Mouse (Mus musculus) heart, embryonic 12.5 days (tissue): ENCODE results near the gene Ntpcr. TPM values are rescaled to one million over a fixed set of nuclear protein-coding genes. Genes with fewer than 3 reads are reported as not detected.

Experiments
- ATAC-seq: fragments of 200-750 bp; cut with Nextera tagmentation; 2 replicates; pipeline ENCODE4 v1.8.0; 2017; ENCODE audit warnings: moderate TSS enrichment, moderate library complexity; ENCODE audit not compliant: insufficient number of reproducible peaks, low FRiP score
- H3K27ac ChIP-seq: fragments of 300-500 bp; sonication (generic); 2 replicates; pipeline ENCODE4 v1.5.1; 2016; ENCODE audit warnings: mild to moderate bottlenecking, moderate library complexity; ENCODE audit not compliant: poor library complexity, severe bottlenecking
- H3K27me3 ChIP-seq: fragments of 300-500 bp; sonication (generic); replicated peaks from 2 replicates; pipeline ENCODE4 v1.6.1; 2016; ENCODE audit warnings: mild to moderate bottlenecking, moderate library complexity
- H3K36me3 ChIP-seq: fragments of 300-500 bp; sonication (generic); 2 replicates; pipeline ENCODE4 v1.6.1; 2016; ENCODE audit warnings: mild to moderate bottlenecking, moderate library complexity
- H3K4me1 ChIP-seq: fragments of 300-500 bp; sonication (generic); replicated peaks from 2 replicates; pipeline ENCODE4 v1.6.1; 2016; ENCODE audit warnings: mild to moderate bottlenecking
- H3K4me2 ChIP-seq: fragments of 300-500 bp; sonication (generic); 2 replicates; pipeline ENCODE4 v1.6.1; 2016; ENCODE audit warnings: mild to moderate bottlenecking, moderate library complexity
- H3K4me3 ChIP-seq: fragments of 300-500 bp; sonication (generic); 2 replicates; pipeline ENCODE4 v1.5.1; 2016; ENCODE audit warnings: mild to moderate bottlenecking
- H3K9ac ChIP-seq: fragments of 300-500 bp; sonication (generic); 2 replicates; pipeline ENCODE4 v1.6.1; 2016; ENCODE audit warnings: mild to moderate bottlenecking, moderate library complexity
- H3K9me3 ChIP-seq: fragments of 300-500 bp; sonication (generic); replicated peaks from 2 replicates; pipeline ENCODE4 v1.6.1; 2016; ENCODE audit warnings: mild to moderate bottlenecking, moderate library complexity
- WGBS: fragments of 180-500 bp; shearing (Covaris S2); methylation state at CpG from one replicate; pipeline ENCODE4 v1.1.7; 2016; 5-methylcytosine and 5-hydroxymethylcytosine counted together
- polyA plus RNA-seq: library from polyadenylated mRNA; unstranded; fragments of >200 nt; fragmentation: Nextera tagmentation; extraction: Ambion mirVana; gene quantifications from 2 replicates; pipeline ENCODE4 v1.2.1, GENCODE M21; 2016

The Ntpcr gene
- polyA plus RNA-seq, 1 experiment from 2014 or later = 24.5 TPM

DNA sequence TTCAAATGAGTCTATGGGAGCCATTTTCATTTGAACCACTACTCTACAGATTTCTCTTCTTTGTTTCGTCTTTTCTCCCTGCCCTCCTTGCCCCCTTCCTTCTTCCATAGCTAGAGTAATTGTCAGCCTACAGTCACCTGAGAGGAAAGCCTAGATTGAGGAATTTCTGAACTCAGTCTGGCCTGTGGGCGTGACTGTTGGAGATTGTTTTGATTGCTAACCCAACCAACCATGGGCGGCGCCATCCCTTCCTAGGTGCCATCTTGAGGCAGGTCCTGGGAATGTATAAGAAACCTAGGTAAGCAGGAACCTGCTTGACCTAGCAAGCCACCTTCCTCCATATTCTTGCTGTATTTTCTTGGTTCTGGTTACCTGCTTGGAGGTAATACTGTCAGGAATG lies 3.6 kb upstream of the Ntpcr start:
- WGBS = 83% methylated on average over 4 of the region's 4 CpGs
- Histone ChIP-seq H3K27ac (no peak overlapping the region), H3K4me3 (no peak overlapping the region), H3K9ac (no peak overlapping the region), H3K36me3 (no peaks in the 10 kb centered on the region), H3K27me3 (no peaks in the 10 kb centered on the region), H3K4me1 (0 out of 2 replicates have a peak, but pooled peaks cover 3% of the 10 kb centered on the region), H3K4me2 (no peak overlapping the region), H3K9me3 (no peaks in the 10 kb centered on the region)
- ATAC-seq = no peak

DNA sequence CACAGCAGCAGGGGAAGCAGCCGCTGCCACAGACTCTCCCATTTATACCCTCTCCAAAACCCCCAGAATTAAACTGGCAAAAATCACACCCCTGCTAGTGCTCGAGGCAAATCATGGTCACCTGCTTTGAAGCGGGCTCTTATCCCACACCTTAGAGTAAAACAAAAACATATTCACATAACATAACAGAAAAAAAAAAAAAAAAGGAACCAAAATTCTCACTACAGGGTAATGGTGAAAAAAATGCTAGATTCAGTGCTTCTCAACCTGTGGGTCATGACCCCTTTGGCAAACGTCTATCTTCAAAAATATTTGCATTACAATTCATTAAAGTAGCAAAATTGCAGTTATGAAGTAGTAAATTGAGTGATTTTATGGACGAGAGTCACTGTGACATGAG lies 2.8 kb upstream of the Ntpcr start:
- ATAC-seq = no peak
- Histone ChIP-seq H3K9ac (no peak overlapping the region), H3K4me1 (0 out of 2 replicates have a peak, but pooled peaks cover 5% of the 10 kb centered on the region), H3K27ac (no peak overlapping the region), H3K4me2 (no peak overlapping the region), H3K9me3 (no peaks in the 10 kb centered on the region), H3K36me3 (no peaks in the 10 kb centered on the region), H3K27me3 (no peaks in the 10 kb centered on the region), H3K4me3 (no peak overlapping the region)
- 78% methylated on average over 5 of the region's 5 CpGs for WGBS

DNA sequence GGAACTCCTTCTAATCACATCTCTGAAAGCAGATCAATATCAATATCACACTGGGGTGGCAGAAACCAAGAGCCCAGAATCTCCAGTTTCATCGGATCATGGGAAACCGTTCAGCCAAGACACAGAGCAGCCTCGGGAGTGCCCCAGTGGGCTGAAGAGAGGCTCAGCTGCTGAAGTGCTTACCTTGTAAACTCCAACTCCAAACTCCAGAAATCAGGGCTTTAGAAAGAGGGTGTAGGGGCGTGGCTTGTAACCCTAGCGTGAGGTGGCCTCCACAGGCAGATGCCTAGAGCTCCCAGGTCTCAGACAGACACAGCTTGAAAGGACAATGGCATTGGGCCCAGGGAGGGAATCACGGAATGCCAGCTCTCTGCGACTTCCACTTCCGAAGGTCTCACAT lies 2.0 kb upstream of the Ntpcr start:
- H3K9me3 ChIP-seq = no peaks in the 10 kb centered on the region
- 51% methylated on average over 8 of the region's 8 CpGs for WGBS
- no peaks in the 10 kb centered on the region for H3K27me3 ChIP-seq
- no peaks in the 10 kb centered on the region for H3K36me3 ChIP-seq
- ATAC-seq = no peak
- no peak overlapping the region for H3K9ac ChIP-seq
- no peak overlapping the region for H3K4me2 ChIP-seq
- H3K4me3 ChIP-seq = no peak overlapping the region
- 0 out of 2 replicates have a peak, but pooled peaks cover 5% of the 10 kb centered on the region for H3K4me1 ChIP-seq
- H3K27ac ChIP-seq = no peak overlapping the region

DNA sequence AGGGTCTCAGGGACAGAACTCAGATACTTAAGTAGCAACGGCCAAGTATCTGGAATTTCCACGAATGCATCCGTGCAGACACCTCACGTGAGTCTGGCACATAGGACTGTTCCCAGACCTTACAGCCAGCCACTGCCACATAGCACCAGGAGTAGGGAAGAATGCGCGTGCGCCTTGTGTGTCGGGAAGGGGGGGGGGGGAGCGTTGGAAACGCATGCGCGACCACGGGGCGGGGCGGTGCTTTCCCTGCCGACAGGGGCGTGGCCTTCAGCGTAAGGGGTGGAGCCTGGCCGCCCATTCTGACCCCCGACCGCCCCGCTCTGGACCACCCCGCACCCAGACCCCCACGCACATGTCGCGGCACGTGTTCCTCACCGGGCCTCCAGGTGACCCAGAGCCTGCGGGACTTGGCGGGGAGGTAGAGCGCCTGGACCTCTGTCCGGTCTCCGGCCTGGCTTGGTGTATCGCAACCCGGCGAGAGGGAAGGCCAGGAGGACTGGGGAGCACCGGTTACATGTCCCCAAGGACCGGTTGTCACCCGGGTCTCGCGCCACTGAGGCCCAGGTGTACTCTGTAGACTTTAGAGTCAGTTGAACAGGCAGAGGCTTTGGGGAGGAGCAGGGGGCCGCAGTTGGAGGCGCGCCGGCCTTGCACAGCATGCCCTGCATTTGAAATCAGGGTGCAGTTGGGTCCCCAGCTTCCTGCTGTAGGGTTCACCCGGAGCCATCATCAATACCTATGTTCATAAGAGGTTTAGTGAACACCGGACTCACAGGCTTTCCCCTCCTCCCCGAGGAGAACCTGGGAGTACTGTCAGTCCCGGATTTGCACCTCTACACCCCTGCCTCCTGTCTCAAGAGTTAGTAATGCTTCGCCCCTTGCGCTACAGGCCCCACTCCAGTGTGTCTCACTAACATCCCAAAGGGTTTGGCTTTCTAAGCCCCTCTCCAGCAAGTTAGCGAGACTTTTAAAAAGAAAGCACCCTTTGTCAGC lies 4.5 kb downstream of the Ntpcr start:
- WGBS = 5% methylated on average over 52 of the region's 52 CpGs
- peak; percentile 92 for ATAC-seq
- H3K9ac ChIP-seq = peak overlapping the region; percentile 84

DNA sequence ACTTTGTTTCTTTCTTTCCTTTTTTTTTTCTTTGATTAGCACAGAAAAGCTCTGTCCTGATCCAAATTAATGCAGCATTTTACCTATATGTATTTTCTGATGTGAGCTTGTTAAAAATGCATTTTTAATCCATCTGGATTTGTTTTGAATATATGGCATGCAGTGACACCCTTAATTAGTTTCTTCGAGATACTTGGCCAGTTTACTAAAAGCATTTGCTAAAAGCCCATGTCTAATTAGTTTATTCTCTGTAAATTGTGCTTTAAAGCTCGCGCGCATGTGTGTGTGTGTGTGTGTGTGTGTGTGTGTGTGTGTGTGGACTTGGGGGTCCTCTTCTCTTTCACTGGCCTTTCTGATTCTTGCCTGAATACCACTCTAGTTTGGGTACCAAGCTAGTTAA lies 9.2 kb downstream of the Ntpcr start:
- H3K9ac ChIP-seq = no peak overlapping the region
- H3K36me3 ChIP-seq = peaks cover 8% of the 10 kb centered on the region; the same call in 1 of the 2 replicates
- ATAC-seq = no peak
- peaks cover 19% of the 10 kb centered on the region for H3K4me1 ChIP-seq
- no peaks in the 10 kb centered on the region for H3K9me3 ChIP-seq
- no peak overlapping the region for H3K4me3 ChIP-seq
- no peak overlapping the region for H3K4me2 ChIP-seq
- H3K27ac ChIP-seq = no peak overlapping the region
- no peaks in the 10 kb centered on the region for H3K27me3 ChIP-seq
- WGBS = 91% methylated on average over 4 of the region's 4 CpGs

More for the DNA sequence above, 4.5 kb downstream of the Ntpcr start:
- no peaks in the 10 kb centered on the region for H3K9me3 ChIP-seq
- H3K4me3 ChIP-seq = peak overlapping the region; percentile 72
- peaks cover 12% of the 10 kb centered on the region; the same call in 1 of the 2 replicates for H3K4me1 ChIP-seq
- H3K27ac ChIP-seq = no peak overlapping the region
- H3K4me2 ChIP-seq = peak overlapping the region; percentile 86
- no peaks in the 10 kb centered on the region for H3K36me3 ChIP-seq
- no peaks in the 10 kb centered on the region for H3K27me3 ChIP-seq

DNA sequence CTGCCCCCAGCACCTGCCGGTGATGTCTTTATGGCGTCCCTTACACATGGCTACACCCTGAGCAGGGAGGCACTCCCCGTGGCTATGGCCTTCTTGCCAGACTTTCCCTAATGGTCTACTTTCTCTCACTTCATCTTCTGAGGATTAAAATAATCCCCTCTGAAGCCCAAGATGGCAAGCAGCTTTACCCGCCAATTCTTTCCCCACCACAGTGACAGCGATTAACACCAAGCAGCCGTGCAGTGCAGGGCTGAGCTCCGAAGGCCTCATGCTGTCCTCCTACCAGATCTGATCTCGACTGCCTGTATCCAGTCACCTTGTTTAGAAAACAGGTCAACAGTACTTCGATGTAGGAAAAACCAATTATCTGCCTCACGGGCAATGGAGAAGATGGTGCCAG lies 10.9 kb downstream of the Ntpcr start:
- Histone ChIP-seq H3K4me1 (peaks cover 15% of the 10 kb centered on the region), H3K27ac (no peak overlapping the region), H3K4me3 (no peak overlapping the region), H3K9ac (no peak overlapping the region), H3K36me3 (peaks cover 8% of the 10 kb centered on the region; the same call in 1 of the 2 replicates), H3K27me3 (no peaks in the 10 kb centered on the region), H3K9me3 (no peaks in the 10 kb centered on the region), H3K4me2 (no peak overlapping the region)
- 84% methylated on average over 10 of the region's 10 CpGs for WGBS
- ATAC-seq = no peak

DNA sequence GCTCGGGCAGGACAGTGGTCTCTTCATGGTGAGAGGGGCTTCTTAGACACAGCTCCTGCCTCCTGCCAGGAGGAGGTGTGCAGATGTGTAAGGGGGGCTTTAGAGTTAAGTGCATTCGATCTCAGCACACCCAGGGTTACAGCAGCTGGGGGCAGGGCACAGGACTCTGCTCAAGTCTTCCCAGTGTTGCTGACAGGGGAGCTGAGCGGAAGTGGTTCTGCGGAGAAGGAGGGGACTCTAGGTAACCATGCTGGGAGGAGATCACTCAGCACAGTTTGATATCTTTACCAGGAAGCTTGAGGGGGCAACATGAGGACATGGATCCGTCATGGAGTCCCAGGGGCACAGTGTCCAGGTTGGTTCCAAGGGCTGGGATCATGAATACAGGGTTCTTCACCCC lies 11.6 kb downstream of the Ntpcr start:
- ATAC-seq = no peak; the same call in 1 of the 2 replicates
- Histone ChIP-seq H3K4me3 (no peak overlapping the region), H3K27ac (no peak overlapping the region), H3K27me3 (no peaks in the 10 kb centered on the region), H3K36me3 (peaks cover 12% of the 10 kb centered on the region; the same call in 1 of the 2 replicates), H3K9ac (no peak overlapping the region), H3K9me3 (no peaks in the 10 kb centered on the region), H3K4me1 (peaks cover 15% of the 10 kb centered on the region), H3K4me2 (no peak overlapping the region)
- 64% methylated on average over 5 of the region's 5 CpGs for WGBS

DNA sequence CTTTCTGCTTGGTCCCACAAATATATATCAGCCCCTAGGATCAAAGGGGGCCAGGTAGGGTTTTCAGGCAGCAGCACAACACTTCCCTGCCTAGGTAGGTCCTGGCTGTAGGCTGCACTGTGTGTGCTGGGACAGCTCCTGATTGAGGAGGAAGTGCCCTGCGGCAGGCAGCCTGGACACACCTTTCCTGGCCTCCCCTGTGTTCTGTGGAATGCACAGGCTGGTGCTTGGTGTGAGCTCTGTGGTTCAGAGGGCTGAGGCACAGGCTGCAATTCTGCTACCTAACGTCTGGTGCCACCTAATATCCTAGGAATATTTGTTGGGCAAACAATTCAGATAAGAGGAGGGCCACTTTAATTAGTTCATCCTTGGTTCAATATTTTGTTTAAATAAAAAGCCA lies 12.1 kb downstream of the Ntpcr start:
- WGBS = 47% methylated on average over 2 of the region's 2 CpGs
- H3K36me3 ChIP-seq = peaks cover 12% of the 10 kb centered on the region; the same call in 1 of the 2 replicates
- no peak overlapping the region for H3K4me2 ChIP-seq
- H3K27ac ChIP-seq = no peak overlapping the region
- no peaks in the 10 kb centered on the region for H3K27me3 ChIP-seq
- no peak overlapping the region for H3K4me3 ChIP-seq
- ATAC-seq = no peak
- no peak overlapping the region for H3K9ac ChIP-seq
- H3K4me1 ChIP-seq = peaks cover 15% of the 10 kb centered on the region
- no peaks in the 10 kb centered on the region for H3K9me3 ChIP-seq

DNA sequence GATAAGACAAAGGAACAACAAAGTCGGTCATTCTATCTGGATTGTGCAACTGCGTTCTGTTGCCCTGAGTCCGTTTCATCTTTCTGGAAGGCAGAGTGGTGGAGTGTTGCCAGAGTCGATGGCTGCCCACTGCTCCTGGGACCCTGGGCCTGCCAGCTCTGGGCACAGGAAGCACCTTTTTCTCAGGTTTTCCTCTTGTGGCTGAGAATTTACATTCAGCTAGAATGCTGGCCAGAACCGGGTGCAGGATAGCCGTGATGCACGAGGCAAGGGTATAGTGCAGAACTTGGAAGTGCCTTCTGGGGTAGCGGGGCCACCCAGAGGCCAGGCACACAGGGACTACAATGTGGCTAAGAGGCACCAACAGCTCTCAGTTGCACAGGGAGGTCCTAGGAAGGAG lies 12.6 kb downstream of the Ntpcr start:
- H3K4me1 ChIP-seq = peaks cover 15% of the 10 kb centered on the region
- H3K4me2 ChIP-seq = no peak overlapping the region
- H3K4me3 ChIP-seq = no peak overlapping the region
- ATAC-seq = no peak
- no peak overlapping the region for H3K27ac ChIP-seq
- H3K27me3 ChIP-seq = no peaks in the 10 kb centered on the region
- no peak overlapping the region for H3K9ac ChIP-seq
- H3K36me3 ChIP-seq = peaks cover 12% of the 10 kb centered on the region; the same call in 1 of the 2 replicates
- H3K9me3 ChIP-seq = no peaks in the 10 kb centered on the region
- WGBS = 68% methylated on average over 8 of the region's 8 CpGs

DNA sequence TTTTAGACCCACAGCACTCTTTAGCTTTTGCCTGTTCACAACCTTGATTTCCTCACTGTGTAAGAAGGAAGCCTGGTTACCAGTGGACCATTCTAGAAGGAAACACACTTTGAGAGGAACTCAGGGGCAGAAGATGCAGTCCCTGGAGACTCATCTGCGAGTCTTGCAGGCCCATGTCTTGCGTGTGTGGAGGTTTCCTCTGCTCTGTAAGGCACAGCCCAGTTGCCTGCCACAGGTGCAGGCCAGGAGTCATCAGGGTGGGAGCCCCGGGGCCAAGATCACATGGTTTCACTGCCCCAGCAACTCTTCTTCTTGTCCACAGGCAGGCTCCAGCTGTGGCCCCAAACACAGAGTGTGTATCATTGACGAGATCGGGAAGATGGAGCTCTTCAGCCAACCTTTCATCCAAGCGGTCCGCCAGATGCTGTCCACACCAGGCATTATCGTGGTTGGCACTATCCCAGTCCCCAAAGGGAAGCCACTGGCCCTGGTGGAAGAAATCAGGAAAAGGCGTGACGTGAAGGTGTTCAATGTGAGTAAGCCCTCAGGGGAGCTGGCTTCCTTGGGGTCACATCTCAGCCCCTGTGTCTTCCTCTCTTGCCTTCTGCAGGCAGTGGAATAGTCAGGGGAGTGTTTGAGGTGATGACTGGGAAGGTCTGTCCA lies 15.3 kb downstream of the Ntpcr start:
- no peak overlapping the region for H3K9ac ChIP-seq
- no peak for ATAC-seq
- peaks cover 6% of the 10 kb centered on the region; the same call in 1 of the 2 replicates for H3K36me3 ChIP-seq
- H3K4me3 ChIP-seq = no peak overlapping the region
- H3K27ac ChIP-seq = no peak overlapping the region
- H3K27me3 ChIP-seq = no peaks in the 10 kb centered on the region
- no peak overlapping the region for H3K4me2 ChIP-seq
- H3K4me1 ChIP-seq = peaks cover 17% of the 10 kb centered on the region
- 84% methylated on average over 10 of the region's 10 CpGs for WGBS
- H3K9me3 ChIP-seq = no peaks in the 10 kb centered on the region

DNA sequence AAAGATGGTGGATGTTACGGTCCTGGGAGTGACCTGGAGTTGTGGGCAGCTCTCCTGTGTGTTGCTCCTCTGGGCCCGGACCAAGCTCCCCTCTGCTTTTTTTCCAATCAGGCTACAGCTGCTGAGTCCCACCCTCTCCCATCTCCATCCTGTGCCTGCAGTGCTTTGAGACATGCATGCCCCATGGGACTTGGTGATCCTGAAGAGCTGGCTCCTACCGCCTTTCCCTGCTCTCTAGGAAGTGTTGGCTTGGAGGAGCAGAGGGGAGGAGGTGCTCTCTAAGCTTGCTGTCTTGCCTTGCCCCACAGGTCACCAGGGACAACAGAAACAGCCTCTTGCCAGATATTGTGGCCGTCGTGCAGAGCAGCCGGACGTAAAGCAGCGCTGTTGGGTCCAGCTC lies 17.6 kb downstream of the Ntpcr start:
- Histone ChIP-seq H3K4me1 (peaks cover 21% of the 10 kb centered on the region), H3K9me3 (no peaks in the 10 kb centered on the region), H3K27me3 (no peaks in the 10 kb centered on the region; the same call in 1 of the 2 replicates), H3K9ac (no peak overlapping the region), H3K4me3 (no peak overlapping the region), H3K4me2 (no peak overlapping the region), H3K27ac (no peak overlapping the region), H3K36me3 (peaks cover 4% of the 10 kb centered on the region; the same call in 1 of the 2 replicates)
- WGBS = 65% methylated on average over 8 of the region's 8 CpGs
- ATAC-seq = no peak
